In the genomic region with DNA sequence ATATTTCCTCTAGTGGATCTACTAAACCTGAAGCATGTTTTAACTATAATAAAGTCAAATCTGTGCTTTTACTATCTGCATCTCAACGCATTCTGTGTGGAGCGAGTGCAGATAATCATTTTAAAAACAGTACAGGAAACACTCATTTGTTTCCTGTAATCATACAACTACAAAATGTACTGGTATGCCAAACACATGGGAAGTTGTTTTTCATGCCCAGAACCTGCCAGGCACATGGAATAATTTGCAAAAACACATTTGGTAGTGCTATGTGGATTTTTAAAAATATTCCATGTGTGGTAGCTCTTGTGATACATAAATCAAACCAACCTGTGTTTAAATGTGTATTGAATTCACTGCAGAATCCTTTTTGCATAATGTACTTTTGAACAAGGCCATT, we compare ENCODE assay signal across 33 mouse cellular contexts.
"Had no signal": no experiment of that assay in that cellular context is flagged by ENCODE, and none has a peak within 500 bp of the region (broad histone marks: within the 10 kb centered on the region; RNA-seq: fewer than 3 reads in every experiment).

No protein-coding gene starts in this region.

- DNase-seq: left cerebral cortex, postnatal 4 days; liver; liver, embryonic 13.5 days; liver, postnatal 0 days; lung, adult 18-20 months; lung, adult 2 months; lung, embryonic 14.5 days; lung, postnatal 10 days; lung, postnatal 14 days; lung, postnatal 36 days; lung, postnatal 4 days; midbrain, embryonic 14.5 days had no signal

- H3K4me1 ChIP-seq: limb, embryonic 10.5 days; limb, embryonic 12.5 days; limb, embryonic 13.5 days; limb, embryonic 15.5 days; liver, embryonic 12.5 days; liver, embryonic 13.5 days; liver, embryonic 15.5 days; lung, embryonic 15.5 days; megakaryocyte, embryonic 14.5 days; midbrain, embryonic 10.5 days; midbrain, embryonic 12.5 days; midbrain, embryonic 13.5 days; midbrain, embryonic 15.5 days; neural tube, embryonic 12.5 days; neural tube, embryonic 13.5 days had no signal

- ATAC-seq: liver, embryonic 12.5 days; liver, postnatal 0 days; lung, postnatal 0 days; midbrain, embryonic 13.5 days; midbrain, embryonic 15.5 days; midbrain, embryonic 16.5 days had no signal

- H3K27me3 ChIP-seq: limb, embryonic 12.5 days; limb, embryonic 13.5 days; limb, embryonic 15.5 days; liver, embryonic 12.5 days; liver, embryonic 13.5 days; liver, embryonic 15.5 days; lung, embryonic 15.5 days; megakaryocyte, embryonic 14.5 days; midbrain, embryonic 12.5 days; midbrain, embryonic 13.5 days; midbrain, embryonic 15.5 days; neural tube, embryonic 12.5 days; neural tube, embryonic 13.5 days had no signal

- H3K9ac ChIP-seq: limb, embryonic 12.5 days; limb, embryonic 13.5 days; limb, embryonic 15.5 days; liver, embryonic 12.5 days; liver, embryonic 13.5 days; liver, embryonic 14.5 days; liver, embryonic 15.5 days; liver, postnatal 0 days; lung, embryonic 14.5 days; lung, embryonic 15.5 days; midbrain, embryonic 12.5 days; midbrain, embryonic 13.5 days; midbrain, embryonic 15.5 days; neural tube, embryonic 12.5 days; neural tube, embryonic 13.5 days had no signal

- H3K9me3 ChIP-seq: limb, embryonic 10.5 days; limb, embryonic 12.5 days; limb, embryonic 13.5 days; limb, embryonic 15.5 days; liver, embryonic 12.5 days; liver, embryonic 13.5 days; liver, embryonic 15.5 days; lung, embryonic 15.5 days; megakaryocyte, embryonic 14.5 days; midbrain, embryonic 10.5 days; midbrain, embryonic 12.5 days; midbrain, embryonic 13.5 days; midbrain, embryonic 15.5 days; neural tube, embryonic 12.5 days; neural tube, embryonic 13.5 days had no signal

- H3K4me2 ChIP-seq: limb, embryonic 12.5 days; limb, embryonic 13.5 days; limb, embryonic 15.5 days; liver, embryonic 11.5 days; liver, embryonic 12.5 days; liver, embryonic 13.5 days; liver, embryonic 15.5 days; lung, embryonic 14.5 days; lung, embryonic 15.5 days; midbrain, embryonic 11.5 days; midbrain, embryonic 12.5 days; midbrain, embryonic 13.5 days; midbrain, embryonic 15.5 days; neural tube, embryonic 12.5 days; neural tube, embryonic 13.5 days had no signal

- H3K4me3 ChIP-seq: limb, embryonic 10.5 days; limb, embryonic 12.5 days; limb, embryonic 13.5 days; limb, embryonic 15.5 days; liver, embryonic 12.5 days; liver, embryonic 13.5 days; liver, embryonic 15.5 days; lung, embryonic 15.5 days; megakaryocyte, embryonic 14.5 days; midbrain, embryonic 10.5 days; midbrain, embryonic 12.5 days; midbrain, embryonic 13.5 days; midbrain, embryonic 15.5 days; myocyte; neural tube, embryonic 12.5 days; neural tube, embryonic 13.5 days had no signal

- H3K36me3 ChIP-seq: limb, embryonic 10.5 days; limb, embryonic 12.5 days; limb, embryonic 13.5 days; limb, embryonic 15.5 days; liver, embryonic 12.5 days; liver, embryonic 13.5 days; liver, embryonic 15.5 days; lung, embryonic 15.5 days; midbrain, embryonic 10.5 days; midbrain, embryonic 12.5 days; midbrain, embryonic 13.5 days; midbrain, embryonic 15.5 days; neural tube, embryonic 12.5 days; neural tube, embryonic 13.5 days had no signal

- H3K27ac ChIP-seq: limb, embryonic 10.5 days; limb, embryonic 12.5 days; limb, embryonic 13.5 days; limb, embryonic 15.5 days; liver, embryonic 12.5 days; liver, embryonic 13.5 days; liver, embryonic 14.5 days; liver, embryonic 15.5 days; lung, embryonic 15.5 days; macrophage; midbrain, embryonic 10.5 days; midbrain, embryonic 12.5 days; midbrain, embryonic 13.5 days; midbrain, embryonic 15.5 days; neural tube, embryonic 12.5 days; neural tube, embryonic 13.5 days had no signal
